Mouse (Mus musculus): Measurements from ENCODE around the gene Cntd1. TPM values are rescaled to one million over a fixed set of nuclear protein-coding genes. Genes with fewer than 3 reads are reported as not detected.
A peak's percentile ranks its signal among the peaks of the same experiment; 100 is the strongest.

Gene Cntd1
- polyA plus RNA-seq (2015; fragmentation: Nextera tagmentation; extraction: Ambion mirVana): 0.26 and 0.47 TPM in 2 replicates

- Histone ChIP-seq H3K4me3 (ENCODE audit: low read depth, low read length) (peak within 1 kb of the TSS; percentile 89), H3K9me3 (ENCODE audit: control insufficient read depth) (no peaks in the 10 kb centered on the region), H3K27ac (ENCODE audit: low read depth, low read length) (peak within 1 kb of the TSS; percentile 84), H3K27me3 (replicated peaks; ENCODE audit: control insufficient read depth, insufficient read depth, low read length) (no peaks in the 10 kb centered on the region), H3K36me3 (ENCODE audit: control insufficient read depth, insufficient read depth) (no peaks in the 10 kb centered on the region; the same call in 1 of the 2 replicates), H3K4me2 (replicated peaks; ENCODE audit: low read depth) (peak within 1 kb of the TSS; percentile 75), H3K9ac (ENCODE audit: low read depth, low read length) (peak within 1 kb of the TSS; percentile 76), H3K4me1 (replicated peaks; ENCODE audit: control insufficient read depth, insufficient read depth, low read length) (peaks cover 18% of the 10 kb centered on the region)
- WGBS: 5% methylated on average over 45 of the region's 45 CpGs
- peak; percentile 21; the same call in 1 of the 2 replicates for TF ChIP-seq CTCF (IDR thresholded peaks at IDR 0.05; ENCODE audit: low read depth)
- ATAC-seq: peak; percentile 68
Observed at GRCm38 (mm10) chr11:101278223-101279192, at the start of gene Cntd1, which contains the start of gene Coa3. TSS of gene Cntd1 (plus strand) at chr11:101279012. TSS of gene Coa3 (minus strand) at chr11:101279114.

- no peaks in the 10 kb centered on the region for H3K27me3 ChIP-seq (replicated peaks; ENCODE audit: control insufficient read depth, insufficient read depth, low read length)
- H3K4me2 ChIP-seq (replicated peaks; ENCODE audit: low read depth): no peak overlapping the region
- no peaks in the 10 kb centered on the region for H3K36me3 ChIP-seq (ENCODE audit: control insufficient read depth, insufficient read depth)
- H3K9ac ChIP-seq (ENCODE audit: low read depth, low read length): no peak overlapping the region
- no peak for TF ChIP-seq CTCF (IDR thresholded peaks at IDR 0.05; ENCODE audit: low read depth)
- ATAC-seq: no peak
- WGBS: 51% methylated on average over 8 of the region's 8 CpGs
- H3K9me3 ChIP-seq (ENCODE audit: control insufficient read depth): no peaks in the 10 kb centered on the region
- 0 out of 2 replicates have a peak overlapping the region, but pooled peaks have one; percentile 22 for H3K27ac ChIP-seq (ENCODE audit: low read depth, low read length)
- H3K4me3 ChIP-seq (ENCODE audit: low read depth, low read length): no peak overlapping the region
- H3K4me1 ChIP-seq (replicated peaks; ENCODE audit: control insufficient read depth, insufficient read depth, low read length): no peaks in the 10 kb centered on the region; the same call in 1 of the 2 replicates
Observed at GRCm38 (mm10) chr11:101229361-101229900, 49.4 kb upstream of the Cntd1 start.

GRCm38 (mm10) chr11:101230061-101230511 lies 48.7 kb upstream of the Cntd1 start:
- ATAC-seq: no peak
- no peak for TF ChIP-seq CTCF (IDR thresholded peaks at IDR 0.05; ENCODE audit: low read depth)
- Histone ChIP-seq H3K4me2 (replicated peaks; ENCODE audit: low read depth) (no peak overlapping the region), H3K9me3 (ENCODE audit: control insufficient read depth) (no peaks in the 10 kb centered on the region), H3K9ac (ENCODE audit: low read depth, low read length) (no peak overlapping the region), H3K27ac (ENCODE audit: low read depth, low read length) (peak overlapping the region; percentile 71; the same call in 1 of the 2 replicates), H3K36me3 (ENCODE audit: control insufficient read depth, insufficient read depth) (no peaks in the 10 kb centered on the region), H3K4me1 (replicated peaks; ENCODE audit: control insufficient read depth, insufficient read depth, low read length) (no peaks in the 10 kb centered on the region; the same call in 1 of the 2 replicates), H3K4me3 (ENCODE audit: low read depth, low read length) (no peak overlapping the region), H3K27me3 (replicated peaks; ENCODE audit: control insufficient read depth, insufficient read depth, low read length) (no peaks in the 10 kb centered on the region)
- 30% methylated on average over 2 of the region's 2 CpGs for WGBS

- ATAC-seq: no peak
- peak overlapping the region; percentile 71 for H3K27ac ChIP-seq (ENCODE audit: low read depth, low read length)
- H3K4me1 ChIP-seq (replicated peaks; ENCODE audit: control insufficient read depth, insufficient read depth, low read length): no peaks in the 10 kb centered on the region; the same call in 1 of the 2 replicates
- no peak overlapping the region for H3K9ac ChIP-seq (ENCODE audit: low read depth, low read length)
- H3K9me3 ChIP-seq (ENCODE audit: control insufficient read depth): no peaks in the 10 kb centered on the region
- H3K4me2 ChIP-seq (replicated peaks; ENCODE audit: low read depth): peak overlapping the region; percentile 61
- no peak for TF ChIP-seq CTCF (IDR thresholded peaks at IDR 0.05; ENCODE audit: low read depth)
- 18% methylated on average over 5 of the region's 5 CpGs for WGBS
- H3K27me3 ChIP-seq (replicated peaks; ENCODE audit: control insufficient read depth, insufficient read depth, low read length): no peaks in the 10 kb centered on the region
- H3K4me3 ChIP-seq (ENCODE audit: low read depth, low read length): no peak overlapping the region
- H3K36me3 ChIP-seq (ENCODE audit: control insufficient read depth, insufficient read depth): no peaks in the 10 kb centered on the region
Observed at GRCm38 (mm10) chr11:101230526-101230925, 48.3 kb upstream of the Cntd1 start.

GRCm38 (mm10) chr11:101230991-101231871 lies 47.6 kb upstream of the Cntd1 start:
- no peak for ATAC-seq
- Histone ChIP-seq H3K4me2 (replicated peaks; ENCODE audit: low read depth) (peak overlapping the region; percentile 61), H3K27me3 (replicated peaks; ENCODE audit: control insufficient read depth, insufficient read depth, low read length) (no peaks in the 10 kb centered on the region), H3K4me3 (ENCODE audit: low read depth, low read length) (peak overlapping the region; percentile 32), H3K9me3 (ENCODE audit: control insufficient read depth) (no peaks in the 10 kb centered on the region), H3K27ac (ENCODE audit: low read depth, low read length) (peak overlapping the region; percentile 71), H3K4me1 (replicated peaks; ENCODE audit: control insufficient read depth, insufficient read depth, low read length) (no peaks in the 10 kb centered on the region; the same call in 1 of the 2 replicates), H3K36me3 (ENCODE audit: control insufficient read depth, insufficient read depth) (no peaks in the 10 kb centered on the region), H3K9ac (ENCODE audit: low read depth, low read length) (peak overlapping the region; percentile 34; the same call in 1 of the 2 replicates)
- TF ChIP-seq CTCF (IDR thresholded peaks at IDR 0.05; ENCODE audit: low read depth): peak; percentile 11; the same call in 1 of the 2 replicates
- 8% methylated on average over 18 of the region's 18 CpGs for WGBS
